Mouse (Mus musculus) midbrain, embryonic 16.5 days (tissue): ENCODE data around the gene Ptges3. TPM values are rescaled to one million over a fixed set of nuclear protein-coding genes. Genes with fewer than 3 reads are reported as not detected.
"Not testable (repeated sequence)": the region's sequence is repeated elsewhere in the genome, so short reads cannot be mapped to it uniquely, and the experiment has no call there.

Experiments used
- ATAC-seq: fragments of 200-750 bp; cut with Nextera tagmentation; 2 replicates; pipeline ENCODE4 v1.8.0; 2017; ENCODE audit warnings: moderate TSS enrichment
- H3K27ac ChIP-seq: fragments of 300-500 bp; sonication (generic); 2 replicates; pipeline ENCODE4 v1.5.1; 2014; ENCODE audit warnings: mild to moderate bottlenecking, low read length, mixed read lengths
- H3K27me3 ChIP-seq: fragments of 300-500 bp; sonication (generic); 2 replicates; pipeline ENCODE4 v1.6.1; 2014; ENCODE audit warnings: low read depth, low read length, mixed read lengths; ENCODE audit not compliant: control insufficient read depth, insufficient read depth
- H3K36me3 ChIP-seq: fragments of 300-500 bp; sonication (generic); 2 replicates; pipeline ENCODE4 v1.6.1; 2014; ENCODE audit warnings: mild to moderate bottlenecking, low read length, moderate library complexity, mixed read lengths; ENCODE audit not compliant: control insufficient read depth, insufficient read depth
- H3K4me1 ChIP-seq: fragments of 300-500 bp; sonication (generic); 2 replicates; pipeline ENCODE4 v1.6.1; 2014; ENCODE audit warnings: mild to moderate bottlenecking, low read length, mixed read lengths; ENCODE audit not compliant: control insufficient read depth, insufficient read depth
- H3K4me2 ChIP-seq: fragments of 300-500 bp; sonication (generic); 2 replicates; pipeline ENCODE4 v1.6.1; 2014; ENCODE audit warnings: mild to moderate bottlenecking, low read length, mixed read lengths
- H3K4me3 ChIP-seq: fragments of 300-500 bp; sonication (generic); 2 replicates; pipeline ENCODE4 v1.5.1; 2014; ENCODE audit warnings: low read depth, mild to moderate bottlenecking, low read length, moderate library complexity, mixed read lengths
- H3K9ac ChIP-seq: fragments of 300-500 bp; sonication (generic); 2 replicates; pipeline ENCODE4 v1.6.1; 2014; ENCODE audit warnings: low read depth, low read length, mixed read lengths
- H3K9me3 ChIP-seq: fragments of 300-500 bp; sonication (generic); replicated peaks from 2 replicates; pipeline ENCODE4 v1.6.1; 2014; ENCODE audit warnings: mild to moderate bottlenecking, low read length, mixed read lengths; ENCODE audit not compliant: control insufficient read depth, poor library complexity, severe bottlenecking
- WGBS: fragments of 180-500 bp; shearing (Covaris S2); extraction: QIAGEN DNeasy Blood & Tissue Kit; methylation state at CpG from one replicate; pipeline ENCODE4 v1.1.7; 2014; 5-methylcytosine and 5-hydroxymethylcytosine counted together
- polyA plus RNA-seq: library from polyadenylated mRNA; unstranded; fragments of >200 nt; fragmentation: Nextera tagmentation; extraction: Ambion mirVana; gene quantifications from 2 replicates; pipeline ENCODE4 v1.2.1, GENCODE M21; 2015

The Ptges3 gene
- polyA plus RNA-seq, 1 experiment from 2014 or later = 387 TPM

- no peak overlapping the region for H3K4me2 ChIP-seq
Measured at GRCm38 (mm10) chr10:128069201-128069600, 10.4 kb downstream of the Ptges3 start.

GRCm38 (mm10) chr10:128070432-128070831, 11.7 kb downstream of the Ptges3 start:
- H3K36me3 ChIP-seq = peaks cover 22% of the 10 kb centered on the region
- not testable (repeated sequence) for H3K4me1 ChIP-seq, H3K27me3 ChIP-seq, ATAC-seq, H3K9me3 ChIP-seq, H3K4me3 ChIP-seq, H3K9ac ChIP-seq, H3K4me2 ChIP-seq, H3K27ac ChIP-seq
- 96% methylated on average over 2 of the region's 2 CpGs for WGBS

More at GRCm38 (mm10) chr10:128069201-128069600, 10.4 kb downstream of the Ptges3 start:
- no peak overlapping the region for H3K4me3 ChIP-seq
- no peaks in the 10 kb centered on the region for H3K9me3 ChIP-seq
- no peak overlapping the region for H3K27ac ChIP-seq
- H3K27me3 ChIP-seq = no peaks in the 10 kb centered on the region
- no peak overlapping the region for H3K9ac ChIP-seq
- H3K4me1 ChIP-seq = no peaks in the 10 kb centered on the region
- ATAC-seq = no peak
- 94% methylated on average over 4 of the region's 4 CpGs for WGBS
- H3K36me3 ChIP-seq = peaks cover 22% of the 10 kb centered on the region

GRCm38 (mm10) chr10:128078269-128078668, 19.5 kb downstream of the Ptges3 start:
- H3K4me1 ChIP-seq, H3K4me3 ChIP-seq, H3K27ac ChIP-seq, H3K4me2 ChIP-seq, H3K36me3 ChIP-seq, H3K27me3 ChIP-seq, H3K9ac ChIP-seq, ATAC-seq, H3K9me3 ChIP-seq: not testable (repeated sequence)
- 85% methylated on average over 5 of the region's 5 CpGs for WGBS

GRCm38 (mm10) chr10:128080496-128080895, 21.7 kb downstream of the Ptges3 start:
- H3K9ac ChIP-seq = no peak overlapping the region
- H3K4me3 ChIP-seq = no peak overlapping the region
- H3K27ac ChIP-seq = no peak overlapping the region
- peaks cover 10% of the 10 kb centered on the region for H3K36me3 ChIP-seq
- peaks cover 18% of the 10 kb centered on the region for H3K4me1 ChIP-seq
- H3K9me3 ChIP-seq = no peaks in the 10 kb centered on the region
- no peak overlapping the region for H3K4me2 ChIP-seq
- WGBS = 81% methylated on average over 1 of the region's 1 CpGs
- H3K27me3 ChIP-seq = no peaks in the 10 kb centered on the region
- ATAC-seq = no peak

- Histone ChIP-seq H3K4me3 (peak overlapping the region; percentile 61), H3K27me3 (no peaks in the 10 kb centered on the region), H3K4me1 (peaks cover 18% of the 10 kb centered on the region), H3K9me3 (no peaks in the 10 kb centered on the region), H3K4me2 (peak overlapping the region; percentile 71), H3K36me3 (peaks cover 18% of the 10 kb centered on the region), H3K27ac (peak overlapping the region; percentile 88), H3K9ac (no peak overlapping the region; the same call in 1 of the 2 replicates)
- 67% methylated on average over 6 of the region's 6 CpGs for WGBS
- ATAC-seq = no peak
Measured at GRCm38 (mm10) chr10:128081807-128082476, 23.2 kb downstream of the Ptges3 start.

- WGBS = 16% methylated on average over 9 of the region's 9 CpGs
- peaks cover 18% of the 10 kb centered on the region for H3K4me1 ChIP-seq
- H3K4me2 ChIP-seq = peak overlapping the region; percentile 71
- peaks cover 21% of the 10 kb centered on the region for H3K36me3 ChIP-seq
- ATAC-seq = peak; percentile 4
- H3K9ac ChIP-seq = peak overlapping the region; percentile 75
- peak overlapping the region; percentile 88 for H3K27ac ChIP-seq
- no peaks in the 10 kb centered on the region for H3K27me3 ChIP-seq
- H3K4me3 ChIP-seq = peak overlapping the region; percentile 61
- no peaks in the 10 kb centered on the region for H3K9me3 ChIP-seq
Measured at GRCm38 (mm10) chr10:128082477-128082808, 23.7 kb downstream of the Ptges3 start.

GRCm38 (mm10) chr10:128082880-128083421, 24.2 kb downstream of the Ptges3 start, which contains the start of gene Atp5b:
Gene Atp5b (plus strand): TSS chr10:128083273.
- H3K4me3 ChIP-seq = peak within 1 kb of the TSS; percentile 91
- peak within 1 kb of the TSS; percentile 93 for H3K27ac ChIP-seq
- H3K9ac ChIP-seq = peak within 1 kb of the TSS; percentile 98
- ATAC-seq = peak; percentile 99
- H3K36me3 ChIP-seq = peaks cover 26% of the 10 kb centered on the region
- peaks cover 18% of the 10 kb centered on the region for H3K4me1 ChIP-seq
- H3K27me3 ChIP-seq = no peaks in the 10 kb centered on the region
- peak within 1 kb of the TSS; percentile 71 for H3K4me2 ChIP-seq
- under 1% methylated on average over 34 of the region's 34 CpGs for WGBS
- H3K9me3 ChIP-seq = no peaks in the 10 kb centered on the region

GRCm38 (mm10) chr10:128083688-128084087, 24.9 kb downstream of the Ptges3 start:
- Histone ChIP-seq H3K4me3 (peak overlapping the region; percentile 91), H3K27ac (peak overlapping the region; percentile 93), H3K4me2 (peak overlapping the region; percentile 70), H3K4me1 (peaks cover 18% of the 10 kb centered on the region), H3K27me3 (no peaks in the 10 kb centered on the region), H3K9ac (peak overlapping the region; percentile 98), H3K36me3 (peaks cover 31% of the 10 kb centered on the region), H3K9me3 (no peaks in the 10 kb centered on the region)
- under 1% methylated on average over 22 of the region's 22 CpGs for WGBS
- peak; percentile 11; the same call in 1 of the 2 replicates for ATAC-seq

- Histone ChIP-seq H3K9ac (peak overlapping the region; percentile 98), H3K4me1 (peaks cover 18% of the 10 kb centered on the region), H3K4me3 (peak overlapping the region; percentile 91), H3K4me2 (peak overlapping the region; percentile 70), H3K27ac (peak overlapping the region; percentile 93), H3K9me3 (no peaks in the 10 kb centered on the region), H3K27me3 (no peaks in the 10 kb centered on the region), H3K36me3 (peaks cover 35% of the 10 kb centered on the region)
- no peak for ATAC-seq
- WGBS = under 1% methylated on average over 3 of the region's 3 CpGs
Measured at GRCm38 (mm10) chr10:128084160-128084559, 25.4 kb downstream of the Ptges3 start.
